Mouse (Mus musculus): ENCODE data around the gene Foxp2.

Foxp2 gene

GRCm38 (mm10) chr6:14901183-14901970 is at the start of gene Foxp2:
Foxp2 (plus strand) TSS chr6:14901349.
- peak; percentile 44 for DNase-seq (ENCODE audit: low read depth, low spot score)

- no peak for DNase-seq (ENCODE audit: low read depth, low spot score)
Measured at GRCm38 (mm10) chr6:14885199-14885598, 15.9 kb upstream of the Foxp2 start.

DNA sequence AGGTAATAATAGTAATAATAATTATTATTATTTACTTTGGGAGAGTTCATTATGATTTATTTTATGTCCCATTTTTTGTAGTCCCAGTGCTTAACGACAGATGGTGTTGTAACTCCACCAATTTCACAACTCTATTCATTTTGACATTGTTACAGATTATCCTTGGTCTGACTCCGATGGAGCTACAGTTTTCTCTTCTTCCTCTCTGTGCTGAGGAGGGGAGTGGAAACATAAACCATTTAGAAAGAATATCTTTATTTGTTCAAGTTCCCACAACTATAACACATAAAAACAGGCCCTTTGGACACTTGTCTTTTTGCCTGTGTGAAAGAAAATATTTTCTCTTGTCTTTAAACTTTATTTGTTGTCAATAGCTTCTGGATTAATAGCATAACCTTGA is 4.1 kb upstream of the Foxp2 start:
- no peak for DNase-seq (ENCODE audit: low read depth, low spot score)

GRCm38 (mm10) chr6:14898096-14898855 is 2.9 kb upstream of the Foxp2 start:
- DNase-seq (ENCODE audit: low read depth, low spot score): no peak

DNA sequence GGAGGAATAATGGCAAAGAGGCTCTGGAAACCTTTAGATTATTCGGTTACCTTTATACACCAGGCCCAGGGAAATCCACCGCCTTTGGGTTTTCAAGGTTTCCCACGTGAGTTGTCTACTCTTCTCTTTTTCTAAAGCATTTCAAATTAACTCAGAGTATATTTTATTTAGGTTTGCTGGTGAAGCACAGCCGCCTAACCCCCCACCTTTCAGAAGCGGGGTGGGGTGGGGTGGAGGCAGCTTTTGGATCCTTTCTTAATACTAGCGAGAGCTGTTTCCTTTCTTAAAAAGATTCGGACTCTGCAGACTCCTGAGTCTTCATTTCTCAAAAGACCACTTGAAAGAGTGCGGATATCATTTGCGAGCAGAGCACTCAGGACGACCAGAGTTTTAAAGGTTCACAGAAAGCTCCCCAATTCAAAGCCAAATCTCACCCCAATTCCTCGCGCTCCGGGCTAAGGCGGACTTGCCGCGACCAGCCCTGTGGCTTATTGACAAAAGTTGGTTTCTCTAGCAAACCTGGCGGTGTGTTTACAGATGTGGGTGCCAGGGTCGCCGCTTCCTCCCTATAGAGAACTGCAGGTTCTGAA is 2.0 kb upstream of the Foxp2 start:
- DNase-seq (ENCODE audit: low read depth, low spot score): no peak

DNA sequence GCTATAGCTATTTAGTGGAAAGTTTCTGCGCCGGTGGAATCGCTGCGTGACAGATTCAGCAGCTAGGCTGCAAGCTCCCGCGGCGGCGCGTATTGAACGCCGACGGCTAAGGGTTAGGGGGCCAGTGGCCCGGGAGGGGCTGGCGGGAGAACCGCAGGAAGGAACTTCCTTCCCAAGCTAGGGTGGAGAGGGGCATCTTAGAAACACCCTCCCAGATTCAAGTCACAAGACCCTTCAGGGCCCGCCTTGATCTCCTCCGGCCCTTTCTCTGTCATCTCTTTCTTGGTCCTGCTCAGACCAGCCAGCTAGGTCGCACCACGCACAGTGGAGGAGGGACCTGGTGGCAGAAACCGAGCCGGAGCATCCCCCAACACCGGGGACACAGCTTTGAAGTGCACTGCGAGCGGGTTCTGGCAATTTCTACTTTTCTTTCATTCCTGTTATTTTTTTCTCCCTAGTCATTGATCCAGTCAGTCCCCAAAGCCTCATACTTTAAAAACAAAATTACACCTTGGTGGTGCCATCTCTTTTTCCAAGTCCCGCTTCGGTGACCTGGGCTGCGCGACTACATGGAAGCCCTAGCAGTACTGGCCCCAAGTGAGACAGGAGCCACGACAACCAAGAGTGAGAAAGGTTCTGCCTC is 1.1 kb upstream of the Foxp2 start:
- no peak for DNase-seq (ENCODE audit: low read depth, low spot score)

- DNase-seq (ENCODE audit: low read depth, low spot score): peak; percentile 33
Measured at GRCm38 (mm10) chr6:14900579-14901021, 549 bp upstream of the Foxp2 start.

DNA sequence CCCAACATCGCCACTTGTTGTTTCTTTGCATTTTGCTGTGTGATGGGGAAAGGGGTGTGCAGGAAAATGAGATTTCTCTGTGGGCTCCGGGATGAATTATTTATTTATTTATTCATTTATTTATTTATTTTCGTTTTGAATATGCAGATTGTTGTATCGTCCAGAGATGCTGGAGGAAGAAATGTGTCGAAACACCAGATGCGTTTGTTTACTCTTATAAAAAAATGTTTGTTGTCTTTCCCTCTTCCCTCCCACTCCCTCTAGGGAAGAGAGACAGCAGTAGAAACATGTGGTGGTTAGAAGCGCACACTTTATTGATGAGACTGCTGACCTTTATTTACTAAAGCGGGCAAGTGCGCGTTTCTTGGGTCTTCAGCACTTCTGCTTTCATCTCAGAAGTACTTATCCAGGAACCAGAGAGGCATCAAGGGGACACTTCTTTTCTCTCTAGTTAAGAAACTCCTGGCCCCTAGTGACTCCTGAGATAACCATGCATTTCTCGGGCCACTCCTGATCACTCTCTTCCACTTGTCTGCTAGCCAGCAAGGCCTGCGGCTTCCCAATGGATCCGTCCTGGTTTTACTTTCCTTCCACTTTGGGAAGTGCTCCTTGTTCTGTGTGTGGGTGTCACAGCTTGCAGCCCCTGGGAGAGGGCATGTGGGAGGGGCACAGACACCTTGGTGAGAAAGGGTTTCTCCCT is 972 bp downstream of the Foxp2 start:
- no peak for DNase-seq (ENCODE audit: low read depth, low spot score)

GRCm38 (mm10) chr6:14903271-14903965 is 2.3 kb downstream of the Foxp2 start:
- no peak for DNase-seq (ENCODE audit: low read depth, low spot score)

GRCm38 (mm10) chr6:14915066-14915465 is 13.9 kb downstream of the Foxp2 start:
- no peak for DNase-seq (ENCODE audit: low read depth, low spot score)

DNA sequence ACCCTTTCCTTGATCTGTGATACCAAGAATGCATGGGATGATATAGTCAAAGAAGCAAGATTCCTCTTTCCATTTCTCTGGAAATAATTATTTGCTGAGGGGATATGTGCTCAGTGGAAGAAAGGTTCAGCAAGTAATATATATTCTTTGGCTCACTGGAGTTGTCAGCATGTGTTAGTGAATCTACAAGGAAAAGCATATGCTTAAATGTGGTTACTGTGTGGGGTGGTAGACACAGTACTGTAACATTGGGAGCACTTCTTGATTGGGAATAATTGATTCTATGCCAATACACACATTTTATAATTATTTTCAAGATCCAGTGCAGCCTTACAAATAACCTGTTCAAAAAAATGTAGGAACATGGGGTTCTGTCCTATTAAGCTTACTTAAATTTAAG is 21.6 kb downstream of the Foxp2 start:
- no peak for DNase-seq (ENCODE audit: low read depth, low spot score)

GRCm38 (mm10) chr6:14924976-14925489 is 23.9 kb downstream of the Foxp2 start:
- DNase-seq (ENCODE audit: low read depth, low spot score): no peak

GRCm38 (mm10) chr6:14951060-14951459 is 49.9 kb downstream of the Foxp2 start:
- DNase-seq (ENCODE audit: low read depth, low spot score): no peak

- DNase-seq (ENCODE audit: low read depth, low spot score): no peak
Measured at GRCm38 (mm10) chr6:14952731-14953130, 51.6 kb downstream of the Foxp2 start.

- DNase-seq (ENCODE audit: low read depth, low spot score): no peak
Measured at GRCm38 (mm10) chr6:14977042-14977441, 75.9 kb downstream of the Foxp2 start.

DNA sequence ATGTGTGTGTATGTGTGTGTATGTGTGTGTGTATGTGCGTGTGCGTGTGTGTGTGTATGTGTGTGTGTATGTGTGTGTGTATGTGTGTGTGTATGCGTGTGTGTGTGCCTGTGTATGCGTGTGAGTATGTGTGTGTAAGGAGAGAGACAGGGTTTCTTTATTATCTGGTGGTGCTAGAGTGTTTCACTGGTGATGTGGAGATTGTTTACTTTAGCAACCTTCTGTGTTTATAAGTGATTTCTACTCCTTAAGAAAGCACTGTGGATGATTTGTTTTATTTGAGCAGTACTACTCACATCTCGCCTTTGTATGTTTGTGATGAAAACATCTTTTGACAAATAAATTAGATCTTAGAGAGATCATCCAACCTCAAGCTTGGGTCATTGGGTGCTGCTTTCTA is 77.1 kb downstream of the Foxp2 start:
- DNase-seq (ENCODE audit: low read depth, low spot score): no peak

GRCm38 (mm10) chr6:15008113-15008512 is 107.0 kb downstream of the Foxp2 start:
- no peak for DNase-seq (ENCODE audit: low read depth, low spot score)

DNA sequence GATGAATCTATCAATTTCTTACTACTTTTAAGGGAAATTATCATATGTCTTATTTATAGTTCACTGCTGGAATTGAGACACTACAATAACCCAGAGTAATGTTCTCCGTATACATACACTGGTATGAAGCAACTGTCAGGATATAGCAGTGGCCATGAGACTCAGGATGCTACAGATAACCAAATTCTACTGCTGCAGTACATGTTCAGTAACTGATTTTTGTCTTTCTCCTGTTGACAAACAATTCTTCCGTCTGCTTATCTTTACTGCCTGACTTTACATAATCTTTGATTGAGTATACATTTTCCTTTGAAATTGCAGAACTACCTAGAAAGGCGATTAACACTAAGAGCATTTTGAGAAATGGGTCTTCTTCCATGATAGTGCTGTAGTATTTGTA is 127.3 kb downstream of the Foxp2 start:
- no peak for DNase-seq (ENCODE audit: low read depth, low spot score)

DNA sequence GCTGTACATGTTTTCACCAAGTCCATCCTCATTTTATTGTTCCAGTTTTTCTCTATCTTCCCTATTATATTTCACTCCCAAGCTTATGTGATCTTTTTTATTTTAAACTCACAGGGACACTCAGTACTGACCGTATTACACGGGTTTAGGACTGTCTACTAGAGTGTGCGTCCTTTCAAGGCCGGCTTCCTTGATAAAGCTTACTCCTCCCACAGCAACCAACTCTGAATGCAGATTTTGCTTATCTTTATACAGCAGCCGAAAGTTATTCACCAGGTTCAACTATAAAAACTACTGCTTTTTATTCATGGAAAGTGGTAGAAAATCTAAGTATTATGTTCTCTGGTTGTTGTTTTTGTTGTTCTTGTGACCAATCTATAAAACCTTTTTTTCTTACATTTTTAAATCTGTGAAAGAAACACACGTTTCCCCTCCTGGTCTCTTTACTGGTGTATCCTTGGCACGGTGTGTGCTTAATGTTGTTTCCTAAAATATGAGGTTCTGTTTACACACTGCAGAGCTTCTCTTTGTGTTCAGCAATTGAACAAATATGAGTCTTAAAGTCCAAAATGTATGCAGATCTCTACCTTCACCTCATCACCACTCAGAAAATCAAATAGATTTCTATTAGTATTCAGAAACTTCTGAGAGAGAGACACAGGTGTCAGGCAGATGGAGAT is 128.4 kb downstream of the Foxp2 start:
- no peak for DNase-seq (ENCODE audit: low read depth, low spot score)

DNA sequence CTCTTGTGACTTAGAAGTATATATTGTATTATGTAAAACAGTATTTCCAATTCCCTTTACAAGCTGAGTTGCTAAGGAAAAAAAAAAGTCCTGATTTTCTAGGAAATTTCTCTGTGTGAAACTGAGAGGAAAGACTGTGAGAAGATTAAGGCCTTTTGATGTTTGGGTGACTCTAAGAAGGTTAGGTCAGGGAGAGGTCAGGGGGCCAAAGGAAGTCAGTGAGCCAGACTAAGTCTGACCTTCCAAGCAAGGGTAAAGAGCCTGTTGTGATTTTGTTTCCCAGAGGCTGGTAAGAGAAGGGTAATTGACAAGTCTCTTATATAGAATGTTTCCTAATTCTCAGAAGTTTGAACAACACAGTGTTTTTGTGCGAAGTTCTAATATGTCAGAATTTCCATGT is 162.1 kb downstream of the Foxp2 start:
- DNase-seq (ENCODE audit: low read depth, low spot score): no peak

Measured in CD4-positive helper T cell, adult 2 months (primary cell).